Mouse (Mus musculus) kidney, embryonic 16.5 days (tissue): ENCODE results near the gene Tmem233. TPM values are rescaled to one million over a fixed set of nuclear protein-coding genes. Genes with fewer than 3 reads are reported as not detected.

ENCODE experiments used
- ATAC-seq: fragments of 200-750 bp; cut with Nextera tagmentation; 2 replicates; pipeline ENCODE4 v1.8.0; 2017; ENCODE audit warnings: moderate TSS enrichment; ENCODE audit not compliant: low FRiP score, low TSS enrichment
- H3K27ac ChIP-seq: fragments of 300-500 bp; sonication (generic); 2 replicates; pipeline ENCODE4 v1.5.1; 2014; ENCODE audit warnings: low read length
- H3K27me3 ChIP-seq: fragments of 300-500 bp; sonication (generic); 2 replicates; pipeline ENCODE4 v1.6.1; 2014; ENCODE audit warnings: low read length, control low read depth, mixed read lengths; ENCODE audit not compliant: insufficient read depth
- H3K36me3 ChIP-seq: fragments of 300-500 bp; sonication (generic); 2 replicates; pipeline ENCODE4 v1.6.1; 2014; ENCODE audit warnings: low read length, control low read depth, mixed read lengths; ENCODE audit not compliant: insufficient read depth
- H3K4me1 ChIP-seq: fragments of 300-500 bp; sonication (generic); 2 replicates; pipeline ENCODE4 v1.6.1; 2014; ENCODE audit warnings: low read length, control low read depth, mixed read lengths; ENCODE audit not compliant: insufficient read depth
- H3K4me2 ChIP-seq: fragments of 300-500 bp; sonication (generic); replicated peaks from 2 replicates; pipeline ENCODE4 v1.6.1; 2014; ENCODE audit warnings: low read depth, low read length
- H3K4me3 ChIP-seq: fragments of 300-500 bp; sonication (generic); 2 replicates; pipeline ENCODE4 v1.5.1; 2014; ENCODE audit warnings: mild to moderate bottlenecking, low read length
- H3K9ac ChIP-seq: fragments of 300-500 bp; sonication (generic); replicated peaks from 2 replicates; pipeline ENCODE4 v1.6.1; 2014; ENCODE audit warnings: low read length
- H3K9me3 ChIP-seq: fragments of 300-500 bp; sonication (generic); 2 replicates; pipeline ENCODE4 v1.6.1; 2016; ENCODE audit warnings: low read length, control low read depth
- WGBS: fragments of 180-500 bp; shearing (Covaris S2); extraction: QIAGEN DNeasy Blood & Tissue Kit; methylation state at CpG from one replicate; pipeline ENCODE4 v1.1.7; 2014; 5-methylcytosine and 5-hydroxymethylcytosine counted together
- polyA plus RNA-seq: library from polyadenylated mRNA; unstranded; fragments of >200 nt; fragmentation: Nextera tagmentation; extraction: Ambion mirVana; gene quantifications from 2 replicates; pipeline ENCODE4 v1.2.1, GENCODE M21; 2015

The Tmem233 gene
- not detected in 2 replicates for polyA plus RNA-seq

GRCm38 (mm10) chr5:116083081-116083480 is at the start of gene Tmem233:
Tmem233 (minus strand) TSS chr5:116083244.
- Histone ChIP-seq H3K27me3 (peaks cover 20% of the 10 kb centered on the region), H3K36me3 (no peaks in the 10 kb centered on the region), H3K9ac (no peak within 1 kb of the TSS), H3K27ac (no peak within 1 kb of the TSS), H3K9me3 (no peaks in the 10 kb centered on the region), H3K4me3 (no peak within 1 kb of the TSS), H3K4me2 (no peak within 1 kb of the TSS), H3K4me1 (no peaks in the 10 kb centered on the region; the same call in 1 of the 2 replicates)
- no peak for ATAC-seq
- 8% methylated on average over 17 of the region's 17 CpGs for WGBS

- H3K36me3 ChIP-seq = no peaks in the 10 kb centered on the region
- H3K4me2 ChIP-seq = no peak overlapping the region
- no peaks in the 10 kb centered on the region for H3K4me1 ChIP-seq
- 0 out of 2 replicates have a peak overlapping the region, but pooled peaks have one; percentile 7 for H3K4me3 ChIP-seq
- H3K9ac ChIP-seq = peak overlapping the region; percentile 28; the same call in 1 of the 2 replicates
- no peaks in the 10 kb centered on the region for H3K27me3 ChIP-seq
- no peak overlapping the region for H3K27ac ChIP-seq
- WGBS = 9% methylated on average over 11 of the region's 11 CpGs
- H3K9me3 ChIP-seq = no peaks in the 10 kb centered on the region
- peak; percentile 57 for ATAC-seq
These were observed 40.3 kb upstream of the Tmem233 start for GRCm38 (mm10) chr5:116123344-116123743.

- no peaks in the 10 kb centered on the region for H3K27me3 ChIP-seq
- H3K36me3 ChIP-seq = no peaks in the 10 kb centered on the region
- 41% methylated on average over 9 of the region's 9 CpGs for WGBS
- H3K9ac ChIP-seq = no peak overlapping the region
- ATAC-seq = no peak
- no peak overlapping the region for H3K4me3 ChIP-seq
- H3K4me2 ChIP-seq = no peak overlapping the region
- H3K9me3 ChIP-seq = no peaks in the 10 kb centered on the region
- peaks cover 4% of the 10 kb centered on the region; the same call in 1 of the 2 replicates for H3K4me1 ChIP-seq
- H3K27ac ChIP-seq = no peak overlapping the region
These were observed 33.5 kb upstream of the Tmem233 start for GRCm38 (mm10) chr5:116116567-116116966.

- no peak for ATAC-seq
- H3K4me1 ChIP-seq = peaks cover 4% of the 10 kb centered on the region; the same call in 1 of the 2 replicates
- WGBS = 45% methylated on average over 4 of the region's 4 CpGs
These were observed 33.1 kb upstream of the Tmem233 start for GRCm38 (mm10) chr5:116116110-116116509.

GRCm38 (mm10) chr5:116115071-116115834 is 32.2 kb upstream of the Tmem233 start:
- H3K27me3 ChIP-seq = no peaks in the 10 kb centered on the region
- no peak overlapping the region for H3K4me3 ChIP-seq
- no peak overlapping the region for H3K27ac ChIP-seq
- H3K4me2 ChIP-seq = no peak overlapping the region
- H3K9me3 ChIP-seq = no peaks in the 10 kb centered on the region
- 61% methylated on average over 14 of the region's 14 CpGs for WGBS
- H3K36me3 ChIP-seq = no peaks in the 10 kb centered on the region
- H3K9ac ChIP-seq = no peak overlapping the region
- no peak for ATAC-seq
- H3K4me1 ChIP-seq = peaks cover 4% of the 10 kb centered on the region; the same call in 1 of the 2 replicates

More at GRCm38 (mm10) chr5:116116110-116116509, 33.1 kb upstream of the Tmem233 start:
- no peak overlapping the region for H3K9ac ChIP-seq
- no peaks in the 10 kb centered on the region for H3K27me3 ChIP-seq
- H3K4me3 ChIP-seq = no peak overlapping the region
- H3K9me3 ChIP-seq = no peaks in the 10 kb centered on the region
- H3K27ac ChIP-seq = no peak overlapping the region
- H3K4me2 ChIP-seq = no peak overlapping the region
- H3K36me3 ChIP-seq = no peaks in the 10 kb centered on the region

GRCm38 (mm10) chr5:116108651-116109050 is 25.6 kb upstream of the Tmem233 start:
- WGBS = 85% methylated on average over 10 of the region's 10 CpGs
- no peaks in the 10 kb centered on the region for H3K27me3 ChIP-seq
- H3K4me2 ChIP-seq = no peak overlapping the region

GRCm38 (mm10) chr5:116084231-116084630 is 1.2 kb upstream of the Tmem233 start:
- H3K36me3 ChIP-seq = no peaks in the 10 kb centered on the region
- WGBS = 84% methylated on average over 6 of the region's 6 CpGs
- H3K9ac ChIP-seq = no peak overlapping the region
- no peak for ATAC-seq
- no peak overlapping the region for H3K4me2 ChIP-seq
- H3K27ac ChIP-seq = no peak overlapping the region
- no peak overlapping the region for H3K4me3 ChIP-seq
- no peaks in the 10 kb centered on the region; the same call in 1 of the 2 replicates for H3K4me1 ChIP-seq
- H3K9me3 ChIP-seq = 0 out of 2 replicates have a peak, but pooled peaks cover 3% of the 10 kb centered on the region
- peaks cover 20% of the 10 kb centered on the region for H3K27me3 ChIP-seq

More at GRCm38 (mm10) chr5:116108651-116109050, 25.6 kb upstream of the Tmem233 start:
- H3K27ac ChIP-seq = no peak overlapping the region
- H3K9ac ChIP-seq = no peak overlapping the region
- H3K4me3 ChIP-seq = no peak overlapping the region
- no peaks in the 10 kb centered on the region for H3K9me3 ChIP-seq
- no peaks in the 10 kb centered on the region for H3K4me1 ChIP-seq
- no peaks in the 10 kb centered on the region for H3K36me3 ChIP-seq
- ATAC-seq = no peak

GRCm38 (mm10) chr5:116082241-116082900 is 673 bp downstream of the Tmem233 start:
- Histone ChIP-seq H3K9ac (no peak overlapping the region), H3K27me3 (peaks cover 20% of the 10 kb centered on the region), H3K36me3 (no peaks in the 10 kb centered on the region), H3K4me2 (no peak overlapping the region), H3K4me1 (no peaks in the 10 kb centered on the region; the same call in 1 of the 2 replicates), H3K9me3 (no peaks in the 10 kb centered on the region), H3K4me3 (no peak overlapping the region), H3K27ac (no peak overlapping the region)
- 28% methylated on average over 17 of the region's 17 CpGs for WGBS
- no peak for ATAC-seq

GRCm38 (mm10) chr5:116081616-116082015 is 1.4 kb downstream of the Tmem233 start:
- no peaks in the 10 kb centered on the region for H3K9me3 ChIP-seq
- no peak overlapping the region for H3K4me2 ChIP-seq
- no peak for ATAC-seq
- WGBS = 79% methylated on average over 7 of the region's 7 CpGs
- H3K36me3 ChIP-seq = no peaks in the 10 kb centered on the region
- H3K27me3 ChIP-seq = peaks cover 20% of the 10 kb centered on the region
- no peak overlapping the region for H3K27ac ChIP-seq
- no peaks in the 10 kb centered on the region; the same call in 1 of the 2 replicates for H3K4me1 ChIP-seq
- no peak overlapping the region for H3K4me3 ChIP-seq
- H3K9ac ChIP-seq = no peak overlapping the region
